Mouse (Mus musculus): ENCODE measurements around the gene A130010J15Rik. TPM values are rescaled to one million over a fixed set of nuclear protein-coding genes. Genes with fewer than 3 reads are reported as not detected.
A peak's percentile ranks its signal among the peaks of the same experiment; 100 is the strongest.

Gene A130010J15Rik
- polyA plus RNA-seq, 1 experiment from 2014 or later = 16.2 TPM

GRCm38 (mm10) chr1:193200640-193201382 is 33.0 kb downstream of the A130010J15Rik start:
- H3K27ac ChIP-seq (ENCODE audit: low read depth, low read length) = no peak overlapping the region
- no peaks in the 10 kb centered on the region for H3K9me3 ChIP-seq (ENCODE audit: control insufficient read depth, low read length)
- H3K9ac ChIP-seq (ENCODE audit: low read depth, low read length) = no peak overlapping the region
- no peak overlapping the region for H3K4me3 ChIP-seq (ENCODE audit: low read depth, low read length)
- no peak for ATAC-seq (ENCODE audit: low FRiP score)
- no peaks in the 10 kb centered on the region for H3K4me1 ChIP-seq (replicated peaks; ENCODE audit: control insufficient read depth, insufficient read depth, low read length)
- no peaks in the 10 kb centered on the region for H3K27me3 ChIP-seq (ENCODE audit: control insufficient read depth, insufficient read depth, low read length)
- WGBS = 82% methylated on average over 8 of the region's 8 CpGs
- no peak for DNase-seq (ENCODE audit: low spot score)
- no peaks in the 10 kb centered on the region for H3K36me3 ChIP-seq (ENCODE audit: control insufficient read depth, insufficient read depth, low read length)
- no peak overlapping the region for H3K4me2 ChIP-seq (replicated peaks; ENCODE audit: low read depth, low read length)

GRCm38 (mm10) chr1:193201383-193201778 is 33.5 kb downstream of the A130010J15Rik start, which contains the start of gene Traf3ip3:
Traf3ip3 (minus strand) TSS chr1:193201703.
- Histone ChIP-seq H3K9me3 (ENCODE audit: control insufficient read depth, low read length) (no peaks in the 10 kb centered on the region), H3K9ac (ENCODE audit: low read depth, low read length) (no peak within 1 kb of the TSS), H3K4me2 (replicated peaks; ENCODE audit: low read depth, low read length) (no peak within 1 kb of the TSS), H3K27ac (ENCODE audit: low read depth, low read length) (no peak within 1 kb of the TSS), H3K36me3 (ENCODE audit: control insufficient read depth, insufficient read depth, low read length) (no peaks in the 10 kb centered on the region), H3K4me3 (ENCODE audit: low read depth, low read length) (no peak within 1 kb of the TSS), H3K27me3 (ENCODE audit: control insufficient read depth, insufficient read depth, low read length) (no peaks in the 10 kb centered on the region), H3K4me1 (replicated peaks; ENCODE audit: control insufficient read depth, insufficient read depth, low read length) (no peaks in the 10 kb centered on the region)
- 71% methylated on average over 5 of the region's 5 CpGs for WGBS
- ATAC-seq (ENCODE audit: low FRiP score) (no peak), DNase-seq (ENCODE audit: low spot score) (no peak)

GRCm38 (mm10) chr1:193203821-193204220 is 36.0 kb downstream of the A130010J15Rik start:
- WGBS = 82% methylated on average over 2 of the region's 2 CpGs
- DNase-seq (ENCODE audit: low spot score) = no peak
- no peaks in the 10 kb centered on the region for H3K9me3 ChIP-seq (ENCODE audit: control insufficient read depth, low read length)
- H3K36me3 ChIP-seq (ENCODE audit: control insufficient read depth, insufficient read depth, low read length) = no peaks in the 10 kb centered on the region
- no peak overlapping the region for H3K9ac ChIP-seq (ENCODE audit: low read depth, low read length)
- H3K4me2 ChIP-seq (replicated peaks; ENCODE audit: low read depth, low read length) = no peak overlapping the region
- no peaks in the 10 kb centered on the region for H3K27me3 ChIP-seq (ENCODE audit: control insufficient read depth, insufficient read depth, low read length)
- no peaks in the 10 kb centered on the region for H3K4me1 ChIP-seq (replicated peaks; ENCODE audit: control insufficient read depth, insufficient read depth, low read length)
- ATAC-seq (ENCODE audit: low FRiP score) = no peak
- H3K27ac ChIP-seq (ENCODE audit: low read depth, low read length) = no peak overlapping the region
- no peak overlapping the region for H3K4me3 ChIP-seq (ENCODE audit: low read depth, low read length)

- 85% methylated on average over 2 of the region's 2 CpGs for WGBS
These were observed 37.6 kb downstream of the A130010J15Rik start for GRCm38 (mm10) chr1:193205431-193205830.

GRCm38 (mm10) chr1:193207503-193207902 is 39.7 kb downstream of the A130010J15Rik start, which contains the start of gene Lamb3:
Lamb3 (plus strand) TSS chr1:193207699.
- Histone ChIP-seq H3K4me3 (ENCODE audit: low read depth, low read length) (no peak within 1 kb of the TSS), H3K9me3 (ENCODE audit: control insufficient read depth, low read length) (no peaks in the 10 kb centered on the region), H3K4me1 (replicated peaks; ENCODE audit: control insufficient read depth, insufficient read depth, low read length) (no peaks in the 10 kb centered on the region), H3K27me3 (ENCODE audit: control insufficient read depth, insufficient read depth, low read length) (no peaks in the 10 kb centered on the region), H3K36me3 (ENCODE audit: control insufficient read depth, insufficient read depth, low read length) (no peaks in the 10 kb centered on the region), H3K27ac (ENCODE audit: low read depth, low read length) (no peak within 1 kb of the TSS), H3K4me2 (replicated peaks; ENCODE audit: low read depth, low read length) (no peak within 1 kb of the TSS), H3K9ac (ENCODE audit: low read depth, low read length) (no peak within 1 kb of the TSS)
- ATAC-seq (ENCODE audit: low FRiP score) = no peak
- DNase-seq (ENCODE audit: low spot score) = no peak
- WGBS = 92% methylated on average over 3 of the region's 3 CpGs

More at GRCm38 (mm10) chr1:193205431-193205830, 37.6 kb downstream of the A130010J15Rik start:
- Histone ChIP-seq H3K27ac (ENCODE audit: low read depth, low read length) (no peak overlapping the region), H3K4me3 (ENCODE audit: low read depth, low read length) (no peak overlapping the region), H3K9me3 (ENCODE audit: control insufficient read depth, low read length) (no peaks in the 10 kb centered on the region), H3K4me2 (replicated peaks; ENCODE audit: low read depth, low read length) (no peak overlapping the region), H3K27me3 (ENCODE audit: control insufficient read depth, insufficient read depth, low read length) (no peaks in the 10 kb centered on the region), H3K4me1 (replicated peaks; ENCODE audit: control insufficient read depth, insufficient read depth, low read length) (no peaks in the 10 kb centered on the region), H3K36me3 (ENCODE audit: control insufficient read depth, insufficient read depth, low read length) (no peaks in the 10 kb centered on the region), H3K9ac (ENCODE audit: low read depth, low read length) (no peak overlapping the region)
- no peak for DNase-seq (ENCODE audit: low spot score)
- no peak for ATAC-seq (ENCODE audit: low FRiP score)

GRCm38 (mm10) chr1:193208178-193208577 is 40.3 kb downstream of the A130010J15Rik start:
- Histone ChIP-seq H3K9me3 (ENCODE audit: control insufficient read depth, low read length) (no peaks in the 10 kb centered on the region), H3K36me3 (ENCODE audit: control insufficient read depth, insufficient read depth, low read length) (no peaks in the 10 kb centered on the region), H3K9ac (ENCODE audit: low read depth, low read length) (no peak overlapping the region), H3K4me1 (replicated peaks; ENCODE audit: control insufficient read depth, insufficient read depth, low read length) (no peaks in the 10 kb centered on the region), H3K27ac (ENCODE audit: low read depth, low read length) (no peak overlapping the region), H3K27me3 (ENCODE audit: control insufficient read depth, insufficient read depth, low read length) (no peaks in the 10 kb centered on the region), H3K4me3 (ENCODE audit: low read depth, low read length) (no peak overlapping the region), H3K4me2 (replicated peaks; ENCODE audit: low read depth, low read length) (no peak overlapping the region)
- DNase-seq (ENCODE audit: low spot score) = peak; percentile 36
- no peak for ATAC-seq (ENCODE audit: low FRiP score)
- WGBS = 51% methylated on average over 2 of the region's 2 CpGs

- H3K27ac ChIP-seq (ENCODE audit: low read depth, low read length) = no peak overlapping the region
- H3K36me3 ChIP-seq (ENCODE audit: control insufficient read depth, insufficient read depth, low read length) = no peaks in the 10 kb centered on the region
- H3K4me1 ChIP-seq (replicated peaks; ENCODE audit: control insufficient read depth, insufficient read depth, low read length) = no peaks in the 10 kb centered on the region
- H3K9me3 ChIP-seq (ENCODE audit: control insufficient read depth, low read length) = no peaks in the 10 kb centered on the region
- H3K9ac ChIP-seq (ENCODE audit: low read depth, low read length) = no peak overlapping the region
- ATAC-seq (ENCODE audit: low FRiP score) = no peak
- H3K4me2 ChIP-seq (replicated peaks; ENCODE audit: low read depth, low read length) = no peak overlapping the region
- H3K27me3 ChIP-seq (ENCODE audit: control insufficient read depth, insufficient read depth, low read length) = no peaks in the 10 kb centered on the region
- no peak overlapping the region for H3K4me3 ChIP-seq (ENCODE audit: low read depth, low read length)
- 70% methylated on average over 5 of the region's 5 CpGs for WGBS
- DNase-seq (ENCODE audit: low spot score) = no peak
These were observed 43.5 kb downstream of the A130010J15Rik start for GRCm38 (mm10) chr1:193211371-193211770.

- Histone ChIP-seq H3K27me3 (ENCODE audit: control insufficient read depth, insufficient read depth, low read length) (no peaks in the 10 kb centered on the region), H3K9me3 (ENCODE audit: control insufficient read depth, low read length) (no peaks in the 10 kb centered on the region), H3K36me3 (ENCODE audit: control insufficient read depth, insufficient read depth, low read length) (no peaks in the 10 kb centered on the region), H3K27ac (ENCODE audit: low read depth, low read length) (no peak overlapping the region), H3K9ac (ENCODE audit: low read depth, low read length) (no peak overlapping the region), H3K4me2 (replicated peaks; ENCODE audit: low read depth, low read length) (no peak overlapping the region), H3K4me3 (ENCODE audit: low read depth, low read length) (no peak overlapping the region), H3K4me1 (replicated peaks; ENCODE audit: control insufficient read depth, insufficient read depth, low read length) (no peaks in the 10 kb centered on the region)
- ATAC-seq (ENCODE audit: low FRiP score) = no peak
- 86% methylated on average over 5 of the region's 5 CpGs for WGBS
- DNase-seq (ENCODE audit: low spot score) = no peak
These were observed 46.2 kb downstream of the A130010J15Rik start for GRCm38 (mm10) chr1:193214053-193214452.

- no peaks in the 10 kb centered on the region for H3K27me3 ChIP-seq (ENCODE audit: control insufficient read depth, insufficient read depth, low read length)
- no peaks in the 10 kb centered on the region for H3K9me3 ChIP-seq (ENCODE audit: control insufficient read depth, low read length)
- no peaks in the 10 kb centered on the region for H3K36me3 ChIP-seq (ENCODE audit: control insufficient read depth, insufficient read depth, low read length)
- H3K4me1 ChIP-seq (replicated peaks; ENCODE audit: control insufficient read depth, insufficient read depth, low read length) = no peaks in the 10 kb centered on the region
- 76% methylated on average over 3 of the region's 3 CpGs for WGBS
- H3K4me2 ChIP-seq (replicated peaks; ENCODE audit: low read depth, low read length) = no peak overlapping the region
- DNase-seq (ENCODE audit: low spot score) = no peak
- no peak overlapping the region for H3K9ac ChIP-seq (ENCODE audit: low read depth, low read length)
- ATAC-seq (ENCODE audit: low FRiP score) = no peak
- H3K27ac ChIP-seq (ENCODE audit: low read depth, low read length) = no peak overlapping the region
- H3K4me3 ChIP-seq (ENCODE audit: low read depth, low read length) = no peak overlapping the region
These were observed 48.2 kb downstream of the A130010J15Rik start for GRCm38 (mm10) chr1:193216000-193216399.

All from hindbrain, embryonic 11.5 days (tissue).